Mouse (Mus musculus): ENCODE data around the gene Slc46a3. TPM values are rescaled to one million over a fixed set of nuclear protein-coding genes. Genes with fewer than 3 reads are reported as not detected.

The Slc46a3 gene
- total RNA-seq, 2 experiments from 2014 or later = 7.6 to 8.6 TPM

DNA sequence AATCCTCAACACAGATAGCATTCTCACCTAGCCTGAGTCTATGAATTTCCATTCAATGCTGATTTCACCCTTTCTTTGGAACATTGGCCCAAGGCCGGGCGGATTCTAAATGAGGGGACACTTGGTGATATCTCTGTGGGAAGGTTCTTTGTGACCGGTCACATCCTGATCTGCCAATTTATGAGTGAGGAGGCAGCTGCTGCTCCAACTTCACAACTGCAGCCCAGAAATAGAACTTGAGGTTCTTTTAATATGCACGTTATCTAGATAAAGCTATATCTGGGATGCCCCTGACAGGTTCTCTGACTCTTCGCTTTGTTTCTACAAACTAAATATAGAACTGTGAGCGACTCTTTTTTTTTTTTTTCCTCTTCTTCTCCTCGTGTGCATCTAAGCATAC, 44.4 kb downstream of the Slc46a3 start:
- no peak for DNase-seq (ENCODE audit: low spot score in 2 of 2)
- intact Hi-C loops (cut with DNase I) = no loop called here

DNA sequence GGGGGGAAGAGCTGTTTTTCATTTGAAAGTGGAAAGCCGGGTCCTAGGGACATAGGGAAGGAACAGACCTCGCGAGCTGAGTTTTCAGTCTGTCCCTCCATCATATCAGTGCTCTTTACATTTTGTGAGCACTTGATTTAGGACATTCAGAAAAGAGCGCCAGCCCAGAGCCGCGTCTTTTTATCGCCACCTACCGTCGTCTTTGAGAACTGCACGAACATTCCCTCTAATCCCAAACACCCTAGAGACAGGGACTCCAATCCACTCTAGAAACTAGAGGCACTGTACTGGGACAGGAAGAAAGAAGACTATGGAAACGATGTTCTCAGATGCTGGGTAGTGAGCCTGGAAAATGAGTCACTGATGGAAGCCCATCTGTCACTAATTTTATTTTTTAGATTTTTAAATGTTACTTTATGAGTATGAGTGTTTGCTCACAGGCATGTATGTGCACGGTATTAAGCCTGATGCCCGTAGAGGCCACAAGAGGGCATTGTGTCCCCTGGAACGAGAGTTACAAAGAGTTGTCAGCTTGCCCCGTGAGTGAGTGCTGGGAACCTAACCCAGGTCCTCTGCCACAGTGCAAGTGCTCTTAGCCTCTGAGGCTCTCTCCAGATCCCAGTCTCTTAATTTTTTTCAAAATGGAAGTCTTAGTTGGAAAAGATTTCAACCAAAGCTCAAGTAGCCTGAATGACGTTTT, 46.3 kb downstream of the Slc46a3 start:
- peak; percentile 65 to 78 for DNase-seq (ENCODE audit: low spot score in 2 of 2)
- intact Hi-C loops (cut with DNase I) = loop anchor here (2.0 to 10.0 kb wide), 6 partner anchors 94 to 516 kb away; partner anchors contain the start of gene Flt3

DNA sequence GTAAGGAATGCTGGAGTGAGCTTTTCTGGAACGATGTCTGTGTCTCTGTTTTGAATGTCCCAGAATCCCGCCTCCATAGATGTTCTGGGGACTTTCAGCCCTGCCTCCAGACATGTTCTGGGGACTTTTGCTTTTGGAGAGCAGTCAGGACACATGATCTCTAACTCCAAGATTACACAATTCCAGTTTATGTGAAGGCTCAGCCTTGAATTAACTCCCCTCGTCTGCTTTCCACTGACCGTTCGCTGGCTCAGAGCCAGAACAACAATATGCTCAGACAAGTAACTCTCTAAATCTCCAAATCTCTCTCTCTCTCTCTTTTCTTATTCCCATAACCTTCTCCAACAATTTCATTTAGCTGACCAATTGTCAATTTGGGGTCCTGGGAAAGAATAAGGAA, 47.3 kb downstream of the Slc46a3 start:
- intact Hi-C loops (cut with DNase I) = loop anchor here (5.0 to 10.0 kb wide), 5 partner anchors 93 to 515 kb away; partner anchors contain the start of gene Flt3
- DNase-seq (ENCODE audit: low spot score in 2 of 2) = no peak

DNA sequence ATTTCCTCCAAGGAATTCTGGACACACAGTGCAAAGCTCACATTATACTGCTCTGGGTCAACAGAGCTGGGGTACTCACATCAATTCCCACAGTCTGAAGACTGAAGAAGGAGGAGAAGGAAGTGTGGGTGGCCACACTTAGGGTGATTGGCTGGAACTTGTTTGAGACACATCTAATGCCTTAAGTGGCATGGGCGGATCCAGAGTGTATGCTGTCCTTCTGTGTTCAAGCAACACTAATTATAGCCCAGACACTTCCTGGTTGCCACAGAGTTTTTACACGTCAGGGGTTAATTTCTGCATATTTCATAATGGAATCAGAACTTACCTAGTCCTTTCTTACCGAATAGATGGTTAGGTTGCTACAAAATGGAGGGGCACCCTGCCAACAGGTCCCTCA, 49.3 kb downstream of the Slc46a3 start:
- intact Hi-C loops (cut with DNase I) = loop anchor here (5.0 to 10.0 kb wide), 5 partner anchors 91 to 513 kb away; partner anchors contain the start of gene Flt3
- DNase-seq (ENCODE audit: low spot score in 2 of 2) = no peak

DNA sequence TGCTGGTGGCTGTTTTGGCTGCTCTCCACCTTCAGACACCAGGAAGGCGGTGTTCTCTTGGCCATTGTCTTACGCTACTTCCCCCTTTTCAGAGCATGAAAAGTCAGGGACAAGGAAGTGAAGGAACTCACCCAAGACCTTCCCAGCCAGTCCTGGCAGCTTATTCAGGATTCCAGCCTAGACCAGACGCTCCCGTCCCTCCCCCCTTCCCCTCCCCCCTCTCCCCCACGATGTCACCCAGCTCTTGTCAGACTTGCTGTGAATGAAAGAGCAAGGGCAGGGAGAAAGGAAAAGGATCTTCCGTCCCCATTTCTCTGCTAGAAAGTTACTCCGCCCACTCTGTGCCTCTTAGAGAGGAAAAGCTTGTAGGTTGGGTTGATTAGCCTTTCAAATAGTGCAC, 51.3 kb downstream of the Slc46a3 start:
- intact Hi-C loops (cut with DNase I) = loop anchor here (10.0 kb wide), 1 partner anchor 89 kb away; no protein-coding TSS in a partner anchor
- no peak for DNase-seq (ENCODE audit: low spot score in 2 of 2)

DNA sequence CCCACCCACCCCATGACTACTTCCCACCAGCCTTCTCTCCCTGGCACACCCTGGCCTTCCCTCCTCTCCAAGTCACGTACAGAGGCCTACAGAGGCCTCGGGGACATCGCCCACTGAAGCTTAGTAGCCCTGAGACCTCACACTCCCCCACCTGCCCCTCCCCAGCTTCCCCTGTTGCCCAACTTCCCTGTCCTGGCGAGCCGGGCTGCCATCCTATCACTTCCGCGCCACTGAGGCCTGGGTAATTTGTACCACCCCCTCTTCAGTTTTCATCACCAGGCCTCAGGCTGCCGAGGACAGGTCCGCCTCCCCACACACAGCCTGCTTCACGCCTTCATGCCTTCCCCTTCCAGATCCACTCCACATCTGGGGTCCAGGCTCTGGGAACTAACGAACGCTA, 55.2 kb downstream of the Slc46a3 start:
- intact Hi-C loops (cut with DNase I) = no loop called here

DNA sequence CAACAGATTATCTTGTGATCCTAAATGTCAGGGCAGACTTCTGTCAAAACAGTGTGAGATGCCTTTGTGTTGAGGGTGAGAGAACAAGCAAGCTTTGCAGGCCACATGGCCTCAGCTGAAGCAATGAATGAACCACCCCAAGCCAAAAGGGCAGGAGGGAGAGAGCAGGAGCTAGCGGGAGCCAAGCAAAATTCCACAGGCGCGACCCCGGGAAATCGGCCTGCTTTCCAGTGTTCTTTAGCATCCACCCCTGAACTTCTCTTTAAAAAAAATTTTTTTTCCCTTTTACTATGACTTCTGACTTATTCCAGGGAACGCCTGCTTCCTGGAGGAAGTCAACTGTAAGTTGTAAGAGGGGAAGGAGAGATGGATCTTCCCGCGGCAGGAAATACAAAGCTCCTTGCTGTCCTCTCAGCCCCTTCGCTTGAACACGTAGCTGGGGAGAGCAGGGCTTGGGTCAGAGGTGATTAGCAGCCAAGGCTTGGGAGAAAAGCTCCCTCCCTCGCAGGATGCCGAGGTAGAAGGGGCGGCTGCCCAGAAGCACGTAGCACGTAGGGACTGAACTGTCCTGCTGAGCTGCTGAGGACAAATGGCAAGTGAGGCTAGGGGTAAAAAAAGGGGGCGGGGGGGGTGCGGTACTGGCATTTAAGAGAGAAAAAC, 59.6 kb downstream of the Slc46a3 start:
- no peak for DNase-seq (ENCODE audit: low spot score in 2 of 2)
- intact Hi-C loops (cut with DNase I) = no loop called here

More for the DNA sequence above, 55.2 kb downstream of the Slc46a3 start:
- DNase-seq (ENCODE audit: low spot score in 2 of 2) = no peak

DNA sequence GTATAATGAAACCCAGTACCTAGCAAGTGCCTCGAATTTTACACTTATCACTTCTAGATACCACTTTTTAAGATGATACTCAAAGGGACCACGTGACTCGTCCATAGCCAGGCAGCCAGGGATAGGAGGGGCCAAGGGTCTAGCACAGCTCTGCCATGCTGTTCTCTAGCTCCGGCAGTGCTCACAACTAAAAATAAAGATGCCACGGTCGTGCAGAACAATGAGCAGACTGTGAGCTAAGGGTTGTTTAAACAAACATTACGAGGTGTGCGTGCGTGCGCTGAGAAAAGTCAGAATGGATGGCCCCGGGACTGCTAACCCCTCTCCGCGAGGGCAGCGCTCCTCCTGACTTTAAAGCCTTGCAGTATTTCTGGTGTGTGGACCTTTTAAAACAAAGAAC, 61.8 kb downstream of the Slc46a3 start:
- DNase-seq (ENCODE audit: low spot score in 2 of 2) = no peak
- intact Hi-C loops (cut with DNase I) = no loop called here

DNA sequence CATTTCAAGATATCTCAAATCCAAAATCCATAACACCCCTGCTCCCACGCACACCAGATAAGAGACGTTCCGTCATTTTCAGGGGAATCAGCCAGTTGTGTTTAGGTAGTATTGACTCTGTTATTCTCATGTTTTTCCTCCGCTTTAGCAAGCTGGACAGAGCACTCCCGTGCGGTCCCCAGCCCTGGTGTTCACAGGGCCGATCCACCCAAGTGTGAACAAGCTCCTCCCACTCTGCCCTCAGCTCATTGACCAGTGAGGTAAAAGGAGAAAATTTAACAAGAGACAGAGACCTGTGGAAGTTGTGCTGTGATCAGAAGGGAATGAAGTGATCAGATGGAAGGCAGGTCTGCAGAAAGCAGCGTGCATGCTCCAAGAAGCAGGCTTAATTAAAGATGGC, 65.8 kb downstream of the Slc46a3 start:
- intact Hi-C loops (cut with DNase I) = no loop called here
- DNase-seq (ENCODE audit: low spot score in 2 of 2) = no peak

Other genes with a start within 250 kb of the Slc46a3 start
- 10 to 100 TPM; 30.4 to 33.8 TPM for gene Flt1, start 168.8 kb downstream of the Slc46a3 start, total RNA-seq (2021)
- gene Pomp, start 34.4 kb downstream of the Slc46a3 start, total RNA-seq (2021) = 100 to 1,000 TPM; 161 to 185 TPM
- 10 to 100 TPM; 35.0 to 39.0 TPM for gene Mtus2, start 62.5 kb upstream of the Slc46a3 start, total RNA-seq (2021)

Measured in left cerebral cortex, postnatal 25 days (tissue).